Mouse (Mus musculus) small intestine, adult 2 months (tissue): ENCODE measurements around the gene Rnf215.

ENCODE experiments used
- CTCF ChIP-seq: fragments of 200-500 bp; IDR thresholded peaks from 2 replicates; pipeline ENCODE4 v1.5.1; 2012; ENCODE audit warnings: low read depth, mild to moderate bottlenecking, control low read depth, inconsistent platforms, low read length, moderate library complexity, mixed read lengths; ENCODE audit not compliant: insufficient replicate concordance, insufficient read length; ENCODE audit errors: extremely low read depth
- POLR2A ChIP-seq: fragments of 200-500 bp; IDR thresholded peaks from 2 replicates; pipeline ENCODE4 v1.6.1; 2012; ENCODE audit warnings: low read depth, mild to moderate bottlenecking, control low read depth, inconsistent platforms, low read length, moderate library complexity

GRCm38 (mm10) chr11:4148120-4148519 lies 13.1 kb downstream of the Rnf215 start:
- no peak for TF ChIP-seq POLR2A
- no peak for TF ChIP-seq CTCF
